Mouse (Mus musculus) heart, postnatal 0 days (tissue): ENCODE results near the gene Slc17a7. TPM values are rescaled to one million over a fixed set of nuclear protein-coding genes. Genes with fewer than 3 reads are reported as not detected.
"Not testable (repeated sequence)": the region's sequence is repeated elsewhere in the genome, so short reads cannot be mapped to it uniquely, and the experiment has no call there.

ENCODE experiments used
- ATAC-seq: fragments of 200-750 bp; cut with Nextera tagmentation; 2 replicates; pipeline ENCODE4 v1.8.0; 2017; ENCODE audit warnings: low read depth, moderate number of reproducible peaks, moderate library complexity; ENCODE audit not compliant: insufficient read depth
- DNase-seq: peaks from one replicate; pipeline ENCODE4 v3.0.0-alpha.2; 2016; ENCODE audit warnings: low spot score
- H3K27ac ChIP-seq: fragments of 300-500 bp; sonication (generic); 2 replicates; pipeline ENCODE4 v1.5.1; 2014; ENCODE audit warnings: low read depth, mild to moderate bottlenecking
- H3K27me3 ChIP-seq: fragments of 300-500 bp; sonication (generic); 2 replicates; pipeline ENCODE4 v1.6.1; 2014; ENCODE audit warnings: low read length, mixed read lengths; ENCODE audit not compliant: control insufficient read depth, insufficient read depth
- H3K36me3 ChIP-seq: fragments of 300-500 bp; sonication (generic); replicated peaks from 2 replicates; pipeline ENCODE4 v1.6.1; 2014; ENCODE audit warnings: low read length, mixed read lengths; ENCODE audit not compliant: control insufficient read depth, insufficient read depth
- H3K4me1 ChIP-seq: fragments of 300-500 bp; sonication (generic); 2 replicates; pipeline ENCODE4 v1.6.1; 2014; ENCODE audit warnings: antibody characterized with exemption; ENCODE audit not compliant: control insufficient read depth, insufficient read depth
- H3K4me2 ChIP-seq: fragments of 300-500 bp; sonication (generic); 2 replicates; pipeline ENCODE4 v1.6.1; 2014; ENCODE audit warnings: low read depth, mild to moderate bottlenecking, low read length, moderate library complexity
- H3K4me3 ChIP-seq: fragments of 300-500 bp; sonication (generic); 2 replicates; pipeline ENCODE4 v1.5.1; 2014; ENCODE audit warnings: low read depth, low read length
- H3K9ac ChIP-seq: fragments of 300-500 bp; sonication (generic); replicated peaks from 2 replicates; pipeline ENCODE4 v1.6.1; 2014; ENCODE audit warnings: low read depth, low read length, mixed read lengths
- H3K9me3 ChIP-seq: fragments of 300-500 bp; sonication (generic); replicated peaks from 2 replicates; pipeline ENCODE4 v1.6.1; 2016; ENCODE audit warnings: low read length; ENCODE audit not compliant: control insufficient read depth
- CTCF ChIP-seq: IDR thresholded peaks from 2 replicates; pipeline ENCODE4 v1.5.1; 2016; ENCODE audit warnings: antibody characterized with exemption, control low read depth, low read depth
- EP300 ChIP-seq: IDR thresholded peaks from 2 replicates; pipeline ENCODE4 v1.6.1; 2016; ENCODE audit warnings: antibody characterized with exemption, low read depth
- WGBS: fragments of 180-500 bp; shearing (Covaris S2); extraction: QIAGEN DNeasy Blood & Tissue Kit; methylation state at CpG from one replicate; pipeline ENCODE4 v1.1.7; 2014; 5-methylcytosine and 5-hydroxymethylcytosine counted together
- polyA plus RNA-seq: library from polyadenylated mRNA; unstranded; fragments of >200 nt; fragmentation: Nextera tagmentation; extraction: Ambion mirVana; gene quantifications from 2 replicates; pipeline ENCODE4 v1.2.1, GENCODE M21; 2015
- total RNA-seq: library from RNA; depleted of rRNA; stranded (reverse); fragments of >200 nt; gene quantifications from 2 replicates; pipeline ENCODE4 v1.2.3, GENCODE M21; 2014; ENCODE audit warnings: low replicate concordance

Gene Slc17a7
- total and polyA plus RNA-seq, 2 experiments from 2014 or later: 4.3 to 12.7 TPM

- Histone ChIP-seq H3K27me3 (peaks cover 67% of the 10 kb centered on the region), H3K9me3 (peaks cover 32% of the 10 kb centered on the region), H3K4me2 (no peak overlapping the region), H3K4me3 (0 out of 2 replicates have a peak overlapping the region, but pooled peaks have one; percentile 11), H3K36me3 (0 out of 2 replicates have a peak, but pooled peaks cover 3% of the 10 kb centered on the region), H3K9ac (no peak overlapping the region), H3K27ac (no peak overlapping the region), H3K4me1 (0 out of 2 replicates have a peak, but pooled peaks cover 6% of the 10 kb centered on the region)
- ATAC-seq (no peak), DNase-seq (no peak)
- 7% methylated on average over 24 of the region's 24 CpGs for WGBS
- TF ChIP-seq CTCF (no peak), EP300 (no peak)
These were observed 4.9 kb downstream of the Slc17a7 start for GRCm38 (mm10) chr7:45168656-45169055.

GRCm38 (mm10) chr7:45169495-45169894, 5.7 kb downstream of the Slc17a7 start:
- H3K36me3 ChIP-seq: 0 out of 2 replicates have a peak, but pooled peaks cover 3% of the 10 kb centered on the region
- no peak for DNase-seq
- no peak overlapping the region for H3K4me2 ChIP-seq
- TF ChIP-seq EP300 (no peak), CTCF (no peak)
- H3K9ac ChIP-seq: no peak overlapping the region
- 83% methylated on average over 3 of the region's 3 CpGs for WGBS
- H3K4me3 ChIP-seq: peak overlapping the region; percentile 8
- H3K27ac ChIP-seq: no peak overlapping the region
- ATAC-seq: no peak
- peaks cover 32% of the 10 kb centered on the region for H3K9me3 ChIP-seq
- peaks cover 65% of the 10 kb centered on the region for H3K27me3 ChIP-seq
- H3K4me1 ChIP-seq: 0 out of 2 replicates have a peak, but pooled peaks cover 6% of the 10 kb centered on the region

GRCm38 (mm10) chr7:45172974-45173373, 9.2 kb downstream of the Slc17a7 start:
- Histone ChIP-seq H3K9ac (no peak overlapping the region), H3K27me3 (peaks cover 68% of the 10 kb centered on the region), H3K4me1 (no peaks in the 10 kb centered on the region), H3K4me3 (no peak overlapping the region), H3K4me2 (no peak overlapping the region), H3K36me3 (0 out of 2 replicates have a peak, but pooled peaks cover 3% of the 10 kb centered on the region), H3K27ac (no peak overlapping the region), H3K9me3 (peaks cover 32% of the 10 kb centered on the region)
- TF ChIP-seq EP300 (no peak), CTCF (no peak)
- WGBS: 56% methylated on average over 7 of the region's 7 CpGs
- ATAC-seq (no peak), DNase-seq (no peak)

- H3K4me1 ChIP-seq, H3K4me2 ChIP-seq, DNase-seq, ATAC-seq, H3K27ac ChIP-seq, H3K36me3 ChIP-seq, H3K4me3 ChIP-seq, H3K9ac ChIP-seq: not testable (repeated sequence)
- TF ChIP-seq CTCF: peak; percentile 43
- WGBS: 43% methylated on average over 1 of the region's 1 CpGs
- Histone ChIP-seq H3K9me3 (peaks cover 28% of the 10 kb centered on the region), H3K27me3 (peaks cover 68% of the 10 kb centered on the region)
These were observed 10.0 kb downstream of the Slc17a7 start for GRCm38 (mm10) chr7:45173772-45174171.

- H3K4me2 ChIP-seq: no peak overlapping the region
- no peaks in the 10 kb centered on the region for H3K4me1 ChIP-seq
- no peak overlapping the region for H3K9ac ChIP-seq
- ATAC-seq: no peak
- TF ChIP-seq CTCF (no peak), EP300 (no peak)
- peaks cover 68% of the 10 kb centered on the region for H3K27me3 ChIP-seq
- no peak overlapping the region for H3K27ac ChIP-seq
- H3K9me3 ChIP-seq: peaks cover 19% of the 10 kb centered on the region
- no peaks in the 10 kb centered on the region for H3K36me3 ChIP-seq
- 6% methylated on average over 27 of the region's 29 CpGs for WGBS
- H3K4me3 ChIP-seq: peak overlapping the region; percentile 16; the same call in 1 of the 2 replicates
- no peak for DNase-seq
These were observed 11.0 kb downstream of the Slc17a7 start for GRCm38 (mm10) chr7:45174567-45175280.
